In the genomic region with DNA sequence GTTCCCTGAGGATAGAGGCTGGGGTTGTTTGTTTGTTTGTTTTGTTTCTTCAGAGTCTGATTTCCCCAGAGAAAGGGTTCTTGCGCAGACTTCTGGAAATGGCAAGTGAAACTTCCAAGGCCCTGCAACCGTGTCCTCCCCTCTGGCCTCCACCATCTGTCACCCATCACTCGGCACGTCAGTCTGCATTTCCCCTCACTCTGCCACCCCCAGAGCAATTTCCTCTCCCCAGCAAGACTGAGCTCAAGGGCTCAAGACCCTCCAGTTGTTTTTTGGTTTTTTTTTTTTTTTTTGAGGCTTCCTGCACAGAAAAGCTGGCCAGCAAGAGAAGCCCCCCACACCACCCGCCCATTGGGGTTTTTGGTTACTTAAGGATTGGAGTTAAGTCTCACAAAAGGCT, we compare ENCODE assay signal across 15 mouse cellular contexts. TPM values are rescaled to one million over a fixed set of nuclear protein-coding genes. Genes with fewer than 3 reads are reported as not detected.
A peak's percentile ranks its signal among the peaks of the same experiment; 100 is the strongest.
DNase-seq lines count a peak whose midpoint lies in the region; ATAC-seq lines count a peak whose summit lies in the region.
"Had no signal": no experiment of that assay in that cellular context is flagged by ENCODE, and none has a peak within 500 bp of the region (broad histone marks: within the 10 kb centered on the region; RNA-seq: fewer than 3 reads in every experiment).

No protein-coding gene starts in this region.

- 0 out of 2 replicates have a peak, but pooled peaks have one; percentile 31 for ATAC-seq in heart, embryonic 12.5 days (ENCODE audit: insufficient number of reproducible peaks, low FRiP score)
- no peak for ATAC-seq in megakaryocyte, adult 5-6 weeks (ENCODE audit: poor library complexity, severe bottlenecking)
- no peak for ATAC-seq in frontal cortex, adult (ENCODE audit: low TSS enrichment)
- ATAC-seq: activated CD4-positive, CD25-positive, alpha-beta regulatory T cell, adult 4 months; forebrain, embryonic 13.5 days had no signal

- 42% methylated on average over 5 of the region's 5 CpGs for WGBS in heart, embryonic 12.5 days

- H3K9ac ChIP-seq in heart, embryonic 12.5 days: no peak overlapping the region
- H3K9ac ChIP-seq: forebrain, embryonic 13.5 days; hindbrain, embryonic 15.5 days had no signal

- H3K27me3 ChIP-seq in heart, embryonic 12.5 days (replicated peaks): no peaks in the 10 kb centered on the region
- no peaks in the 10 kb centered on the region for H3K27me3 ChIP-seq in megakaryocyte, embryonic 14.5 days (replicated peaks)
- H3K27me3 ChIP-seq: forebrain, embryonic 13.5 days; hindbrain, embryonic 15.5 days had no signal

- no peaks in the 10 kb centered on the region for H3K36me3 ChIP-seq in heart, embryonic 12.5 days
- peaks cover 57% of the 10 kb centered on the region for H3K36me3 ChIP-seq in megakaryocyte, embryonic 14.5 days (replicated peaks; ENCODE audit: low read length)
- H3K36me3 ChIP-seq: hindbrain, embryonic 15.5 days had no signal

- peaks cover 22% of the 10 kb centered on the region for H3K4me1 ChIP-seq in heart, embryonic 12.5 days (replicated peaks)
- H3K4me1 ChIP-seq in megakaryocyte, embryonic 14.5 days: peaks cover 99% of the 10 kb centered on the region

- DNase-seq in heart, adult 9 months (ENCODE audit: low spot score in 2 of 2): no peak
- peak; percentile 50 for DNase-seq in induced T-regulatory cell, adult 2 months (ENCODE audit: low read depth)
- DNase-seq in lung, postnatal 14 days: peak; percentile 61
- DNase-seq in right cerebral cortex, postnatal 25 days: no peak
- DNase-seq: heart, adult 2 months; kidney, postnatal 4 days; layer of hippocampus, postnatal 36 days had no signal

- no peaks in the 10 kb centered on the region for H3K9me3 ChIP-seq in heart, embryonic 12.5 days (replicated peaks)
- H3K9me3 ChIP-seq in megakaryocyte, embryonic 14.5 days: no peaks in the 10 kb centered on the region
- H3K9me3 ChIP-seq: forebrain, embryonic 13.5 days; hindbrain, embryonic 15.5 days; midbrain, embryonic 10.5 days had no signal

- H3K4me3 ChIP-seq in heart, embryonic 12.5 days: no peak overlapping the region
- peak overlapping the region; percentile 90 for H3K4me3 ChIP-seq in megakaryocyte, embryonic 14.5 days (replicated peaks)
- H3K4me3 ChIP-seq: forebrain, embryonic 13.5 days; heart, adult 2 months; hindbrain, embryonic 15.5 days; midbrain, embryonic 10.5 days had no signal

- no peak overlapping the region for H3K27ac ChIP-seq in heart, embryonic 12.5 days (ENCODE audit: poor library complexity, severe bottlenecking)
- H3K27ac ChIP-seq: forebrain, embryonic 13.5 days; heart, adult 2 months; hindbrain, embryonic 15.5 days; midbrain, embryonic 10.5 days had no signal

- H3K4me2 ChIP-seq in heart, embryonic 12.5 days: no peak overlapping the region
- H3K4me2 ChIP-seq: forebrain, embryonic 13.5 days; hindbrain, embryonic 15.5 days had no signal

RNA-seq across cellular contexts. Expression of gene Kcnk5, which starts 9.1 kb away (rescaled TPM):
- polyA plus RNA-seq in heart, embryonic 12.5 days (2016; fragmentation: Nextera tagmentation; extraction: Ambion mirVana): 3.5 and 3.6 TPM in 2 replicates
- polyA plus RNA-seq in megakaryocyte, embryonic 14.5 days (2012; ENCODE audit: insufficient read depth, low replicate concordance): 13.5 and 15.9 TPM in 2 replicates
- 0.13 and 0.30 TPM in 2 replicates for total RNA-seq in megakaryocyte, adult 5-6 weeks (2015)
- total RNA-seq in megakaryocyte, adult 5-6 weeks (2017): 0.22 and 2.0 TPM in 2 replicates

RNA-seq across cellular contexts. Expression of gene Saysd1, which starts 34.2 kb away (rescaled TPM):
- polyA plus RNA-seq in heart, embryonic 12.5 days (2016; fragmentation: Nextera tagmentation; extraction: Ambion mirVana): 7.3 and 7.9 TPM in 2 replicates
- polyA plus RNA-seq in megakaryocyte, embryonic 14.5 days (2012; ENCODE audit: insufficient read depth, low replicate concordance): 9.9 and 29.2 TPM in 2 replicates
- 3.9 and 4.1 TPM in 2 replicates for total RNA-seq in megakaryocyte, adult 5-6 weeks (2015)
- total RNA-seq in megakaryocyte, adult 5-6 weeks (2017): 1.5 and 1.7 TPM in 2 replicates

Comparison
In these comparisons a context has a peak if more than half of its experiments do, and no peak if none do; other contexts are left out.
1. DNase-seq: peak in induced T-regulatory cell, adult 2 months (single experiment) and lung, postnatal 14 days (single experiment); none in heart, adult 9 months (0 of 2) and right cerebral cortex, postnatal 25 days (single experiment).